Mouse (Mus musculus) inflammation-experienced regulatory T-cells (primary cell): ENCODE results near the gene Acot6. TPM values are rescaled to one million over a fixed set of nuclear protein-coding genes. Genes with fewer than 3 reads are reported as not detected.

Source experiments
- polyA plus RNA-seq, 2 experiments: library from polyadenylated mRNA; unstranded; fragments of 100-300 nt; shearing (Covaris generic); gene quantifications; one replicate each; pipeline ENCODE4 v1.2.1; 2017

Gene Acot6
- polyA plus RNA-seq: 1 to 10 TPM; 1.9 to 2.1 TPM

GRCm38 (mm10) chr12:84100604-84101492 is at the start of gene Acot6:
Gene Acot6 (plus strand): TSS chr12:84100654.

GRCm38 (mm10) chr12:84051937-84052474 is 48.4 kb upstream of the Acot6 start, which contains the start of gene Acot3:
Gene Acot3 (plus strand): TSS chr12:84052144.

GRCm38 (mm10) chr12:84068986-84069385 is 31.5 kb upstream of the Acot6 start, which contains the start of gene Acot5:
Gene Acot5 (plus strand): TSS chr12:84069325.

GRCm38 (mm10) chr12:84114153-84114994 is 13.9 kb downstream of the Acot6 start, which contains the start of gene Dnal1:
Gene Dnal1 (plus strand): TSS chr12:84114366.

GRCm38 (mm10) chr12:84147954-84148621 is 47.6 kb downstream of the Acot6 start, which contains the start of gene Pnma1:
Gene Pnma1 (minus strand): TSS chr12:84148489.

Other genes starting within 250 kb of the Acot6 start
- 10 to 100 TPM; 39.0 to 44.4 TPM for gene Numb, start 178.7 kb upstream of the Acot6 start, polyA plus RNA-seq
- gene Riox1, start 150.0 kb upstream of the Acot6 start, polyA plus RNA-seq: 10 to 100 TPM; 24.4 to 39.3 TPM
- gene Heatr4, start 115.8 kb upstream of the Acot6 start, polyA plus RNA-seq: under 1 TPM in 1 of 2 experiments, not detected in 1; 0.51 TPM
- 1 to 10 TPM; 5.2 to 6.3 TPM for gene Acot2, start 112.8 kb upstream of the Acot6 start, polyA plus RNA-seq
- 1 to 10 TPM in 1 of 2 experiments, under 1 TPM in 1; 0.51 to 2.5 TPM for gene Acot1, start 91.2 kb upstream of the Acot6 start, polyA plus RNA-seq
- 1 to 10 TPM; 1.0 to 3.0 TPM for gene Acot4, start 62.3 kb upstream of the Acot6 start, polyA plus RNA-seq
- gene Gm49366, start 61.7 kb upstream of the Acot6 start, polyA plus RNA-seq: not detected
- under 1 TPM; 0.16 to 0.36 TPM for gene Acot3, start 48.5 kb upstream of the Acot6 start, polyA plus RNA-seq
- gene Acot5, start 31.3 kb upstream of the Acot6 start, polyA plus RNA-seq: not detected
- under 1 TPM; 0.31 to 0.78 TPM for gene Dnal1, start 13.7 kb downstream of the Acot6 start, polyA plus RNA-seq
- under 1 TPM in 1 of 2 experiments, not detected in 1; 0.17 TPM for gene Pnma1, start 47.8 kb downstream of the Acot6 start, polyA plus RNA-seq
- 10 to 100 TPM; 25.6 to 29.6 TPM for gene Elmsan1, start 118.2 kb downstream of the Acot6 start, polyA plus RNA-seq
- 10 to 100 TPM; 32.6 to 34.1 TPM for gene Ptgr2, start 184.6 kb downstream of the Acot6 start, polyA plus RNA-seq
- gene Zfp410, start 216.2 kb downstream of the Acot6 start, polyA plus RNA-seq: 10 to 100 TPM; 57.7 to 72.5 TPM